Mouse (Mus musculus) stomach, postnatal 0 days (tissue): Measurements from ENCODE around the gene Strn. TPM values are rescaled to one million over a fixed set of nuclear protein-coding genes. Genes with fewer than 3 reads are reported as not detected.

Experiments used
- ATAC-seq: fragments of 200-750 bp; cut with Nextera tagmentation; 2 replicates; pipeline ENCODE4 v1.8.0; 2017; ENCODE audit not compliant: low FRiP score, low TSS enrichment
- DNase-seq: peaks from one replicate; pipeline ENCODE4 v3.0.0-alpha.2; 2016; ENCODE audit warnings: low spot score
- H3K27ac ChIP-seq: fragments of 300-500 bp; sonication (generic); replicated peaks from 2 replicates; pipeline ENCODE4 v1.5.1; 2014; ENCODE audit warnings: mild to moderate bottlenecking, control low read depth
- H3K27me3 ChIP-seq: fragments of 300-500 bp; sonication (generic); 2 replicates; pipeline ENCODE4 v1.6.1; 2014; ENCODE audit warnings: low read length; ENCODE audit not compliant: control insufficient read depth, insufficient read depth
- H3K36me3 ChIP-seq: fragments of 300-500 bp; sonication (generic); 2 replicates; pipeline ENCODE4 v1.6.1; 2014; ENCODE audit warnings: low read length, mixed read lengths; ENCODE audit not compliant: control insufficient read depth, insufficient read depth
- H3K4me1 ChIP-seq: fragments of 300-500 bp; sonication (generic); replicated peaks from 2 replicates; pipeline ENCODE4 v1.6.1; 2014; ENCODE audit warnings: antibody characterized with exemption; ENCODE audit not compliant: control insufficient read depth, insufficient read depth
- H3K4me2 ChIP-seq: fragments of 300-500 bp; sonication (generic); replicated peaks from 2 replicates; pipeline ENCODE4 v1.6.1; 2014; ENCODE audit warnings: low read depth, mild to moderate bottlenecking, control low read depth, moderate library complexity
- H3K4me3 ChIP-seq: fragments of 300-500 bp; sonication (generic); 2 replicates; pipeline ENCODE4 v1.5.1; 2014; ENCODE audit warnings: low read depth, low read length, control low read depth
- H3K9ac ChIP-seq: fragments of 300-500 bp; sonication (generic); 2 replicates; pipeline ENCODE4 v1.6.1; 2014; ENCODE audit warnings: mild to moderate bottlenecking, low read length, control low read depth, mixed read lengths
- H3K9me3 ChIP-seq: fragments of 300-500 bp; sonication (generic); 2 replicates; pipeline ENCODE4 v1.6.1; 2016; ENCODE audit warnings: low read length; ENCODE audit not compliant: control insufficient read depth
- CTCF ChIP-seq: IDR thresholded peaks from 2 replicates; pipeline ENCODE4 v1.5.1; 2016; ENCODE audit warnings: antibody characterized with exemption, low read depth, mild to moderate bottlenecking, moderate library complexity
- EP300 ChIP-seq: optimal IDR thresholded peaks from 2 replicates; pipeline ENCODE3; 2016; ENCODE audit warnings: antibody characterized with exemption
- WGBS: fragments of 180-500 bp; shearing (Covaris S2); extraction: QIAGEN DNeasy Blood & Tissue Kit; methylation state at CpG from one replicate; pipeline ENCODE4 v1.1.7; 2014; 5-methylcytosine and 5-hydroxymethylcytosine counted together
- polyA plus RNA-seq: library from polyadenylated mRNA; unstranded; fragments of >200 nt; fragmentation: Nextera tagmentation; extraction: Ambion mirVana; gene quantifications from 2 replicates; pipeline ENCODE4 v1.2.1, GENCODE M21; 2015

Strn gene
- polyA plus RNA-seq, 1 experiment from 2014 or later: 3.3 TPM

DNA sequence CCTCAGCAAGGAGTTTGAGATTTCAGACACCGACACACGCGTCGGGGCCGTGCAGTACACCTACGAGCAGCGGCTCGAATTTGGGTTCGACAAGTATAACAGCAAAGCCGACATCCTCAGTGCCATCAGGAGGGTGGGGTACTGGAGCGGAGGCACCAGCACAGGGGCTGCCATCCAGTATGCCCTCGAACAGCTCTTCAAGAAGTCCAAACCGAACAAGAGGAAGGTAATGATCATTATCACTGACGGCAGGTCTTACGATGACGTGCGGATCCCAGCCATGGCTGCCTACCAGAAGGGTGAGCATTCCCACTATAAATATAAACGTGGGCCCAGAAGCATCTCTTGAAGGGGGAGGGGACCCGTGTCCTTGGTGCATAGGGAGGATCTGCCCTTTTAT, 112.1 kb downstream of the Strn start:
- ATAC-seq: no peak
- 95% methylated on average over 19 of the region's 19 CpGs for WGBS

DNA sequence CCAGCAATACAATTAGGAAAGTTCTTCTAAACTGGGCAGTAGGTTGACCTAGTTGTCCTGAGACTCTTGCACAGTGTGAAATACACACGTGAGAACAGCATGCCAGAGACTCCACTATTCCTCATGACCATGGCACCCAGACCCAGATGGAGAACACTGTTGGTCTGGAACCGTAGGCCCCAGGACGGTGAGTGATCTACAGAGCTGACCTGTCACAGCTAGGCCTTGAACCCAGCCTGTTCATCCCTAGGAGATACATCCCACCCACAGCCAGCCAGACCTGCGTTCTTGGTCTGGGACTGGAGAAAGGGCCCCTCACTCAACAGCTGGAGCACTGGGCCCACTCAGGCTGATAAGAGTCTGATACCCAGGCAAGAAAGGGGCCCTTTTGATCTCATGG, 115.1 kb downstream of the Strn start:
- Histone ChIP-seq H3K4me1 (no peaks in the 10 kb centered on the region), H3K36me3 (no peaks in the 10 kb centered on the region), H3K27ac (no peak overlapping the region), H3K27me3 (no peaks in the 10 kb centered on the region), H3K9me3 (no peaks in the 10 kb centered on the region), H3K9ac (no peak overlapping the region), H3K4me2 (no peak overlapping the region), H3K4me3 (no peak overlapping the region)
- DNase-seq: no peak
- ATAC-seq: no peak
- TF ChIP-seq CTCF (no peak), EP300 (no peak)
- 83% methylated on average over 4 of the region's 4 CpGs for WGBS

More for the DNA sequence above, 112.1 kb downstream of the Strn start:
- H3K27me3 ChIP-seq: no peaks in the 10 kb centered on the region
- TF ChIP-seq CTCF: no peak
- TF ChIP-seq EP300: no peak
- H3K4me3 ChIP-seq: no peak overlapping the region
- H3K4me2 ChIP-seq: no peak overlapping the region
- H3K9ac ChIP-seq: no peak overlapping the region
- no peak overlapping the region for H3K27ac ChIP-seq
- no peak for DNase-seq
- no peaks in the 10 kb centered on the region for H3K36me3 ChIP-seq
- no peaks in the 10 kb centered on the region for H3K9me3 ChIP-seq
- no peaks in the 10 kb centered on the region for H3K4me1 ChIP-seq

DNA sequence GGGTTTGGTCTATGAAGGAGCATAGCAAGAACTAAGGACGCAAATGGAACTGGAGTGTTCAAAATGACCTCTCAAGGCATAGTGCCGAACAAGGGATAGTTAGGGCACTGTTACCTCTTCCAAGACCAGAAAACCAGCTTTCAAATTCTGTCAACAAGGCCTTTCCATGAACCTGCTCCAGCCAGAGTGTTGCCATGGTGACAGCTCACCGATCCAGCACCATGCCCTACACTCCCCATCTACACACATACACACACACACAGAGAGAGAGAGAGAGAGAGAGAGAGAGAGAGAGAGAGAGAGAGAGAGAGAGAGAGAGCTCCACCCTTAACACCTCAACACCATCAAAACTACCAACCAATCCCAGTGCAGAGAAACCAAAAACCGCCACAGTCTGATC, 116.3 kb downstream of the Strn start:
- Histone ChIP-seq H3K27me3 (no peaks in the 10 kb centered on the region), H3K4me2 (no peak overlapping the region), H3K4me3 (no peak overlapping the region), H3K4me1 (no peaks in the 10 kb centered on the region), H3K27ac (no peak overlapping the region), H3K9me3 (no peaks in the 10 kb centered on the region), H3K36me3 (no peaks in the 10 kb centered on the region), H3K9ac (no peak overlapping the region)
- no peak for DNase-seq
- ATAC-seq: no peak
- no peak for TF ChIP-seq EP300
- TF ChIP-seq CTCF: no peak
- WGBS: 69% methylated on average over 4 of the region's 4 CpGs

DNA sequence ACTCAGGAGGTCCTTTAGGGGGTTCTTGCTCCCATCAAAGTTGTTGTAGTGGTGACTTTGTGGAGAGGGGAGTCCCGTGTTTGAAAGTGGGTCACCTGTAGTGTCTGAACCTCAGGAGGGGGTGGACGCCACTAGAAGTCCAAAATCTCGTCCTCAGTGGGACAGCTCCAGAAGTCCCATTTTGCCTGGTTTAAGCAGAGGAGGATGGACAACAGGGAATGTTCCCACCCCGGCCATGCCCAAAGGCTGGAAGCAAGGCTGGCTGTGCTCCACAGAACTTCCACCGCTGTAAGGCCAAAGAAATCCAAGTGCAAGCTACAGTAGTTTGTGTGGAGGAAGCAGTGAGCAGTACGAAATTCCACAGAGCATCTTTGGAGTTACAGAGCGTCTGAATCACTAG, 117.0 kb downstream of the Strn start:
- TF ChIP-seq EP300 (no peak), CTCF (no peak)
- WGBS: 88% methylated on average over 7 of the region's 7 CpGs
- Histone ChIP-seq H3K27me3 (no peaks in the 10 kb centered on the region), H3K36me3 (no peaks in the 10 kb centered on the region), H3K4me2 (no peak overlapping the region), H3K9me3 (no peaks in the 10 kb centered on the region), H3K4me3 (no peak overlapping the region), H3K27ac (no peak overlapping the region), H3K9ac (no peak overlapping the region), H3K4me1 (no peaks in the 10 kb centered on the region)
- DNase-seq (no peak), ATAC-seq (no peak)

DNA sequence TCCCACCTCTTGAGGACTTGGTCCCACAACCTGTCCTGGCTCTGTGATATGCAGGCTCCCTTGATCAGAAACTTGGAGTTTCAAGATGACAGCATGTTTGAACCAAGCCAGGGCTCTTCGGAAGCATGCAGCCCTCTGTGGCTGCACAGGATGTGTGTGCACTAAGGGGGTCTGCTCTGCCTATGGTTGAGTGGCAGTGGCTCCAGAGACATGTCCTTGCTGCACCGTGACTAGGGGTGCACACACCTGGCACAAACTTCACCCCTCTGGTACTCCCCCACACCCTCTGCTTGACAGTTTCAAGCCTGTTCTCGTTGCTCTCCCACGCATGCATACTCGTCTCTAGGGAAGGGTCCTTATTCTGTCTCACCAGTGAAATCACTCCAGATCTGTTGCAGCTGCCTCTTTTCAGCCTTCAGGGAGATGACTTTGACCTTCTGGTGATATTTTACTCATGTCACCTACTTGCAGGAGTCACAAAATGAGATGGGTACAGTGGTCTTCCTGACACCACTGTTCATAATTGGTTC, 118.8 kb downstream of the Strn start:
- H3K4me2 ChIP-seq: no peak overlapping the region
- no peaks in the 10 kb centered on the region for H3K27me3 ChIP-seq
- no peak overlapping the region for H3K27ac ChIP-seq
- no peaks in the 10 kb centered on the region for H3K9me3 ChIP-seq
- no peak for DNase-seq
- no peak for TF ChIP-seq CTCF
- TF ChIP-seq EP300: no peak
- no peak overlapping the region for H3K4me3 ChIP-seq
- H3K9ac ChIP-seq: no peak overlapping the region
- no peak for ATAC-seq
- H3K36me3 ChIP-seq: no peaks in the 10 kb centered on the region
- 61% methylated on average over 5 of the region's 5 CpGs for whole genome bisulfite sequencing
- no peaks in the 10 kb centered on the region for H3K4me1 ChIP-seq

DNA sequence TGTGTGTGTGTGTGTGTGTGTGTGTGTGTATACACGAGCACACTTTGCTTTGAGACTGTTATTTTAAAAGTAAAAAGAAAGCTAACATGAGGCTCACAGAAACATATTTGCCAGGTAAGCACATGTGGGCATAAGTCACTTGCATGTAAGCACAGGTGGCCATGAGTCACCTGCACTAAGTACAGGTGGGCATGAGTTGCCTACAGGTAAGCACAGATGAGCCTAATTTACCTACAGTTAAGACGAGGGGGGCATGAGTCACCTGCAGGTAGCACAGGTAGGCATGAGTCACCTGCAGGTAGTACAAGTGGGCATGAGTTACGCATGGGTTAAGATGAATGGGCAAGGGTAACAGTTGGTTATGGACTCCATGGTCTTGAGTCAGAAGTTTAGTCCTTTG, 121.9 kb downstream of the Strn start:
- DNase-seq: peak; percentile 11
- Histone ChIP-seq H3K9ac (no peak overlapping the region), H3K9me3 (no peaks in the 10 kb centered on the region), H3K4me2 (no peak overlapping the region), H3K27me3 (no peaks in the 10 kb centered on the region), H3K4me3 (no peak overlapping the region), H3K27ac (no peak overlapping the region), H3K4me1 (no peaks in the 10 kb centered on the region), H3K36me3 (no peaks in the 10 kb centered on the region)
- ATAC-seq: peak; percentile 57; the same call in 1 of the 2 replicates
- TF ChIP-seq EP300 (no peak), CTCF (no peak)
- WGBS: 68% methylated on average over 3 of the region's 3 CpGs
